Mouse (Mus musculus): ENCODE measurements around the gene Gmppb. TPM values are rescaled to one million over a fixed set of nuclear protein-coding genes. Genes with fewer than 3 reads are reported as not detected.

Gene Gmppb
- total and polyA plus RNA-seq, 3 experiments: 17.9 to 20.9 (median 19.2) TPM

DNA sequence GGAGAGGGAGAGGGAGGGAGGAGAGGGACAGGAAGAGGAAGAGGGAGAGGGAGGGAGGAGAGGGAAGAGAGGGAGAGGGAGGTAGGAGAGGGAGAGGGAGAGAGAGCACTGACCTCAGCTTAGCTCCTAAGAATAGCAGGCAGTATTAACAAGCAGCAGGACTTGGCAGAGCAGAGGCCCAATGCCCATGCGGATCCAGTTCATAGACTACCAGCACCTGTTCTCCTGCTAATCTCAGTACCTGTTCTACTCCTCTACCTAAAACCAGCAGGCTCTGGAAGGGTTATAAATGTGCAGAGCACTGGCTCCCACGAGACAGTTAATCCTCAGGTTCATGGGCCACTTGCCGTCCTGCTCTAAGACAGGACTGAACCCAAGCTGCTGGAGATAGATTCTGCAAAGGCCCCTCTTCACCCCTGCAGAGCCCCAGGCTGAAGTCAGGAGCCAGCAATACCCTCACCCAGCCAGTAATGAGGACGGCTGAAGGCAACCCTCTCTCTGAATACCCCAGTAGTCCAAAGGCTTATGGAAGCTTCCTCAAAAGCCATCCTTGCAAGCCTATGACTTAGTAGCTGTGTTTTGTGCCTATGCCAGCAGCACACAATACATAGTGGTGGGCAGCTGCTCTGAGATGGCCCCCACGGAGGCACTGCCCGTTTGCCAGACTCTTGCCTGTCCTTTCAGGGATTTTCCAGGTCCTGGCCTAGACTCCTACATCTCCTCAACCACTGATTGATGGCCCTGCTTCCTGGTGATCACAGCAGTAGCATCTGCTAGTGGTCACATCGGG lies 24.3 kb downstream of the Gmppb start:
- Histone ChIP-seq H3K27me3 (replicated peaks) (no peaks in the 10 kb centered on the region), H3K36me3 (replicated peaks in 1 of 2; ENCODE audit: control insufficient read depth in 1 of 2, insufficient read depth in 1 of 2, low read length in 1 of 2) (peaks cover 46 to 73% of the 10 kb centered on the region in 2 experiments), H3K4me1 (ENCODE audit: control insufficient read depth in 1 of 2, insufficient read depth in 2 of 2) (peaks cover 4 to 14% of the 10 kb centered on the region in 2 experiments; a peak in 3 of 4 replicates), H3K9me3 (replicated peaks; ENCODE audit: low read length) (no peaks in the 10 kb centered on the region), H3K9ac (ENCODE audit: insufficient read depth, low read depth) (no peak overlapping the region), H3K27ac (ENCODE audit: insufficient read depth, low read depth) (no peak overlapping the region), H3K4me2 (ENCODE audit: insufficient read depth, low read depth, poor library complexity, severe bottlenecking) (no peak overlapping the region), H3K79me2 (replicated peaks; ENCODE audit: control insufficient read depth, extremely low read depth, insufficient read depth, poor library complexity, severe bottlenecking) (no peaks in the 10 kb centered on the region), H3K4me3 (replicated peaks in 1 of 3; ENCODE audit: low read depth in 2 of 3, low read length in 2 of 3, poor library complexity in 1 of 3) (no peak overlapping the region)
- dilution Hi-C loops (cut with MboI; ENCODE audit: extremely low pct_ligation_motif_present, extremely low pct_unique_long_range_greater_than_20kb, low sequenced_read_pairs): no loop called here
- no peak for DNase-seq (ENCODE audit: extremely low read depth)
- in situ Hi-C loops (cut with MboI; ENCODE audit: low pct_ligation_motif_present, low pct_unique_long_range_greater_than_20kb, low sequenced_read_pairs): no loop called here
- TF ChIP-seq KAT2A (IDR thresholded peaks at IDR 0.05; ENCODE audit: insufficient replicate concordance, low read length): no peak
- TF ChIP-seq E2F4 (IDR thresholded peaks at IDR 0.05; ENCODE audit: insufficient replicate concordance, low read depth, low read length): no peak
- TF ChIP-seq RCOR1 (conservative IDR thresholded peaks at IDR 0.05; ENCODE audit: low read depth, low read length): no peak
- no peak for TF ChIP-seq MYC (IDR thresholded peaks at IDR 0.05; ENCODE audit: low read depth, low read length)
- TF ChIP-seq GABPA (IDR thresholded peaks at IDR 0.05; ENCODE audit: insufficient replicate concordance, low read depth, low read length): no peak
- no peak for TF ChIP-seq JUN (IDR thresholded peaks at IDR 0.05; ENCODE audit: insufficient read depth, low read depth, low read length)
- TF ChIP-seq ZC3H11A (IDR thresholded peaks at IDR 0.05; ENCODE audit: low read depth, low read length): no peak
- TF ChIP-seq CTCF (conservative IDR thresholded peaks at IDR 0.05 in 1 of 2, IDR thresholded peaks at IDR 0.05 in 1 of 2; ENCODE audit: low read depth in 2 of 2, low read length in 2 of 2): no peak
- no peak for TF ChIP-seq MAFK (IDR thresholded peaks at IDR 0.05; ENCODE audit: insufficient replicate concordance, low read length)
- TF ChIP-seq CHD2 (IDR thresholded peaks at IDR 0.05; ENCODE audit: low read length): no peak
- no peak for TF ChIP-seq PAX5 (IDR thresholded peaks at IDR 0.05; ENCODE audit: low read length)

DNA sequence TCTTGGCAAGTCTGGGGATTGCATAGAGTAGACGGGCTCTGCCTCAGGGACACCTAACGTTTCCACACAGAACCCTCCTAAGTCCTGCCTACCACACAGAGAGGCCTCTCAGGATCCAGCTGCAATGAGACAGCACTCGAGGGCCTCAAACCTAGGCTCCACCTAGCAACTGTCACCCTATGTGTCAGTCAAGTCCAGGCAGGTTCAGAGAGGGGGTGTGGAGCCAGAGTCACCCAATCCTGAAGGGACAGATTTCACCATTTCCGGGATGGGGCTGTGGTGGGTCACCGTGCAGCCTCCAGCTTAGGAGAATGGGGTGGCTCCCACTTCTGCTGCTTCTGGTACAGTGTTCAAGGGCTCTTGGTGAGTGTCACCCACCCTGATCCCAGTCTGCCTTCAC lies 31.1 kb downstream of the Gmppb start, which contains the start of gene Mst1:
Gene Mst1 (plus strand): TSS at position 269 of the 400 bp plus-strand sequence.
- in situ Hi-C loops (cut with MboI; ENCODE audit: low pct_ligation_motif_present, low pct_unique_long_range_greater_than_20kb, low sequenced_read_pairs): no loop called here
- H3K36me3 ChIP-seq (replicated peaks in 1 of 2; ENCODE audit: control insufficient read depth in 1 of 2, insufficient read depth in 1 of 2, low read length in 1 of 2): peaks cover 40 to 54% of the 10 kb centered on the region in 2 experiments
- H3K79me2 ChIP-seq (replicated peaks; ENCODE audit: control insufficient read depth, extremely low read depth, insufficient read depth, poor library complexity, severe bottlenecking): no peaks in the 10 kb centered on the region
- H3K4me1 ChIP-seq (ENCODE audit: control insufficient read depth in 1 of 2, insufficient read depth in 2 of 2): peaks cover 12 to 33% of the 10 kb centered on the region in 2 experiments
- TF ChIP-seq MXI1 (IDR thresholded peaks at IDR 0.05; ENCODE audit: low read depth, low read length) (peak; percentile 85; the same call in 1 of the 2 replicates), GABPA (IDR thresholded peaks at IDR 0.05; ENCODE audit: insufficient replicate concordance, low read depth, low read length) (no peak), IRF4 (IDR thresholded peaks at IDR 0.05; ENCODE audit: low read depth, low read length) (peak; percentile 18; the same call in 1 of the 2 replicates), ETS1 (conservative IDR thresholded peaks at IDR 0.05; ENCODE audit: low read depth, low read length) (0 out of 2 replicates have a peak, but pooled peaks have one; percentile 6), RAD21 (IDR thresholded peaks at IDR 0.05; ENCODE audit: low read depth, low read length) (no peak), MYC (IDR thresholded peaks at IDR 0.05; ENCODE audit: low read depth, low read length) (peak; percentile 53; the same call in 1 of the 2 replicates), TCF12 (IDR thresholded peaks at IDR 0.05; ENCODE audit: low read depth, low read length) (peak; percentile 67; the same call in 1 of the 2 replicates), EP300 (IDR thresholded peaks at IDR 0.05; ENCODE audit: low read length) (no peak), TBP (conservative IDR thresholded peaks at IDR 0.05; ENCODE audit: low read depth, low read length) (peak; percentile 66; the same call in 1 of the 2 replicates), CHD2 (IDR thresholded peaks at IDR 0.05; ENCODE audit: low read length) (no peak; the same call in 1 of the 2 replicates), POLR2A (IDR thresholded peaks at IDR 0.05; ENCODE audit: low read depth, low read length) (peak; percentile 86), HCFC1 (IDR thresholded peaks at IDR 0.05; ENCODE audit: low read depth, low read length) (peak; percentile 53), NELFE (IDR thresholded peaks at IDR 0.05; ENCODE audit: low read depth, low read length) (peak; percentile 63), POLR2AphosphoS2 (IDR thresholded peaks at IDR 0.05; ENCODE audit: low read depth, low read length) (no peak), JUND (conservative IDR thresholded peaks at IDR 0.05; ENCODE audit: low read depth, low read length) (no peak), ZKSCAN1 (IDR thresholded peaks at IDR 0.05; ENCODE audit: borderline replicate concordance, low read depth, low read length) (no peak), E2F4 (IDR thresholded peaks at IDR 0.05; ENCODE audit: insufficient replicate concordance, low read depth, low read length) (no peak), RCOR1 (conservative IDR thresholded peaks at IDR 0.05; ENCODE audit: low read depth, low read length) (no peak), MAX (IDR thresholded peaks at IDR 0.05; ENCODE audit: low read length) (peak; percentile 35; the same call in 1 of the 2 replicates), ELF1 (IDR thresholded peaks at IDR 0.05; ENCODE audit: low read depth, low read length) (peak; percentile 91), CHD1 (IDR thresholded peaks at IDR 0.05; ENCODE audit: low read depth, low read length) (peak; percentile 90; the same call in 1 of the 2 replicates), SIN3A (IDR thresholded peaks at IDR 0.05; ENCODE audit: low read length) (peak; percentile 75; the same call in 1 of the 2 replicates)
- H3K27ac ChIP-seq (ENCODE audit: insufficient read depth, low read depth): peak within 1 kb of the TSS; percentile 80
- H3K9me3 ChIP-seq (replicated peaks; ENCODE audit: low read length): no peaks in the 10 kb centered on the region
- peak within 1 kb of the TSS; percentile 85 for H3K9ac ChIP-seq (ENCODE audit: insufficient read depth, low read depth)
- dilution Hi-C loops (cut with MboI; ENCODE audit: extremely low pct_ligation_motif_present, extremely low pct_unique_long_range_greater_than_20kb, low sequenced_read_pairs): no loop called here
- peak; percentile 88 for DNase-seq (ENCODE audit: extremely low read depth)
- H3K4me2 ChIP-seq (ENCODE audit: insufficient read depth, low read depth, poor library complexity, severe bottlenecking): peak within 1 kb of the TSS; percentile 52
- H3K27me3 ChIP-seq (replicated peaks): no peaks in the 10 kb centered on the region
- H3K4me3 ChIP-seq (replicated peaks in 1 of 3; ENCODE audit: low read depth in 2 of 3, low read length in 2 of 3, poor library complexity in 1 of 3): peak within 1 kb of the TSS; percentile 81 to 97 (median 90)

Measured in CH12.LX (cell line).